ENCODE assay signal across 10 mouse cellular contexts in genomic region chr15:23036208-23037065, GRCm38 (mm10).
A peak's percentile ranks its signal among the peaks of the same experiment; 100 is the strongest.
DNase-seq lines count a peak whose midpoint lies in the region; ATAC-seq lines count a peak whose summit lies in the region.
"Had no signal": no experiment of that assay in that cellular context is flagged by ENCODE, and none has a peak within 500 bp of the region (broad histone marks: within the 10 kb centered on the region; RNA-seq: fewer than 3 reads in every experiment).

No protein-coding gene starts in this region.

- no peak for DNase-seq in kidney, adult 18-20 months
- peak; percentile 59 to 77 for DNase-seq in layer of hippocampus, adult 8-10 months (ENCODE audit: low spot score in 2 of 2)
- DNase-seq in ovary, postnatal 10 days (ENCODE audit: low spot score) = peak; percentile 2
- no peak for DNase-seq in thymus, postnatal 10 days (ENCODE audit: low spot score in 2 of 2)

- H3K4me2 ChIP-seq in kidney, embryonic 14.5 days (replicated peaks; ENCODE audit: low read depth, low read length) = peak overlapping the region; percentile 72
- H3K4me2 ChIP-seq in embryonic facial prominence, embryonic 12.5 days (replicated peaks) = peak overlapping the region; percentile 86
- H3K4me2 ChIP-seq in heart, embryonic 14.5 days (ENCODE audit: low read length) = peak overlapping the region; percentile 79
- no peak overlapping the region; the same call in 1 of the 2 replicates for H3K4me2 ChIP-seq in liver, embryonic 16.5 days (ENCODE audit: low read depth, low read length)

- H3K9ac ChIP-seq in kidney, embryonic 14.5 days (ENCODE audit: low read depth, low read length) = no peak overlapping the region; the same call in 1 of the 2 replicates
- peak overlapping the region; percentile 56 for H3K9ac ChIP-seq in embryonic facial prominence, embryonic 12.5 days
- peak overlapping the region; percentile 40; the same call in 1 of the 2 replicates for H3K9ac ChIP-seq in heart, embryonic 14.5 days (ENCODE audit: low read length)
- H3K9ac ChIP-seq in liver, embryonic 16.5 days (ENCODE audit: low read depth, low read length) = no peak overlapping the region

- peak overlapping the region; percentile 39 for H3K4me3 ChIP-seq in kidney, embryonic 14.5 days (ENCODE audit: low read length)
- H3K4me3 ChIP-seq in embryonic facial prominence, embryonic 12.5 days = peak overlapping the region; percentile 44
- H3K4me3 ChIP-seq in heart, embryonic 14.5 days (ENCODE audit: control insufficient read depth in 1 of 2, insufficient read depth in 1 of 2, low read depth in 1 of 2, low read length in 2 of 2) = peak overlapping the region; percentile 45 to 48
- no peak overlapping the region for H3K4me3 ChIP-seq in liver, embryonic 16.5 days (ENCODE audit: low read depth, low read length)

- no peaks in the 10 kb centered on the region for H3K27me3 ChIP-seq in kidney, embryonic 14.5 days (ENCODE audit: control insufficient read depth, insufficient read depth, low read length)
- no peaks in the 10 kb centered on the region for H3K27me3 ChIP-seq in embryonic facial prominence, embryonic 12.5 days
- no peaks in the 10 kb centered on the region; the same call in 1 of the 2 replicates for H3K27me3 ChIP-seq in heart, embryonic 14.5 days (ENCODE audit: control insufficient read depth, insufficient read depth, low read length)
- no peaks in the 10 kb centered on the region for H3K27me3 ChIP-seq in liver, embryonic 16.5 days (ENCODE audit: control insufficient read depth, insufficient read depth, low read depth, low read length)
- H3K27me3 ChIP-seq: CH12.LX had no signal

- peak; percentile 100 for ATAC-seq in kidney, embryonic 14.5 days (ENCODE audit: low FRiP score, low TSS enrichment)
- ATAC-seq in embryonic facial prominence, embryonic 12.5 days (ENCODE audit: insufficient number of reproducible peaks, insufficient read depth, low FRiP score, low TSS enrichment) = peak; percentile 98
- ATAC-seq in heart, embryonic 14.5 days (ENCODE audit: insufficient number of reproducible peaks, insufficient read depth, low FRiP score, low read depth) = peak; percentile 88
- peak; percentile 41; the same call in 1 of the 2 replicates for ATAC-seq in liver, embryonic 16.5 days (ENCODE audit: low read depth)

- WGBS in kidney, embryonic 14.5 days = 5% methylated on average over 23 of the region's 23 CpGs
- 6% methylated on average over 23 of the region's 23 CpGs for WGBS in embryonic facial prominence, embryonic 12.5 days
- WGBS in heart, embryonic 14.5 days = 9% methylated on average over 23 of the region's 23 CpGs
- 10% methylated on average over 23 of the region's 23 CpGs for WGBS in liver, embryonic 16.5 days (ENCODE audit: insufficient replicate concordance)

- no peaks in the 10 kb centered on the region for H3K4me1 ChIP-seq in kidney, embryonic 14.5 days (ENCODE audit: control insufficient read depth, insufficient read depth, low read length)
- 0 out of 2 replicates have a peak, but pooled peaks cover 3% of the 10 kb centered on the region for H3K4me1 ChIP-seq in embryonic facial prominence, embryonic 12.5 days
- peaks cover 3 to 5% of the 10 kb centered on the region in 2 experiments; a peak in 1 of 4 replicates for H3K4me1 ChIP-seq in heart, embryonic 14.5 days (ENCODE audit: control insufficient read depth in 2 of 2, insufficient read depth in 2 of 2, low read length in 2 of 2)
- H3K4me1 ChIP-seq in liver, embryonic 16.5 days (ENCODE audit: control insufficient read depth, low read depth, low read length) = no peaks in the 10 kb centered on the region

- no peak overlapping the region for H3K27ac ChIP-seq in kidney, embryonic 14.5 days (ENCODE audit: low read depth, low read length)
- no peak overlapping the region for H3K27ac ChIP-seq in embryonic facial prominence, embryonic 12.5 days
- H3K27ac ChIP-seq in heart, embryonic 14.5 days (replicated peaks in 1 of 2; ENCODE audit: control insufficient read depth in 1 of 2, insufficient read depth in 1 of 2, low read depth in 2 of 2, low read length in 2 of 2) = no peak overlapping the region
- H3K27ac ChIP-seq in liver, embryonic 16.5 days (ENCODE audit: low read length) = no peak overlapping the region
- H3K27ac ChIP-seq: macrophage had no signal

- H3K9me3 ChIP-seq in kidney, embryonic 14.5 days (ENCODE audit: control insufficient read depth, low read length) = no peaks in the 10 kb centered on the region
- H3K9me3 ChIP-seq in embryonic facial prominence, embryonic 12.5 days = no peaks in the 10 kb centered on the region
- no peaks in the 10 kb centered on the region for H3K9me3 ChIP-seq in heart, embryonic 14.5 days (ENCODE audit: control insufficient read depth, low read length)
- H3K9me3 ChIP-seq in liver, embryonic 16.5 days (replicated peaks; ENCODE audit: control insufficient read depth, low read length) = no peaks in the 10 kb centered on the region

- H3K36me3 ChIP-seq in kidney, embryonic 14.5 days (ENCODE audit: control insufficient read depth, insufficient read depth, low read length) = no peaks in the 10 kb centered on the region
- no peaks in the 10 kb centered on the region for H3K36me3 ChIP-seq in embryonic facial prominence, embryonic 12.5 days
- no peaks in the 10 kb centered on the region for H3K36me3 ChIP-seq in heart, embryonic 14.5 days (ENCODE audit: control insufficient read depth, insufficient read depth, low read length)
- no peaks in the 10 kb centered on the region for H3K36me3 ChIP-seq in liver, embryonic 16.5 days (ENCODE audit: control insufficient read depth, insufficient read depth)

Comparison
In these comparisons a context has a peak if more than half of its experiments do, and no peak if none do; other contexts are left out.
1. ATAC-seq: peak in every context shown above with its lines; median percentile 100 in kidney, embryonic 14.5 days; 98 in embryonic facial prominence, embryonic 12.5 days; 88 in heart, embryonic 14.5 days; 41 in liver, embryonic 16.5 days.
2. H3K9ac ChIP-seq: peak in embryonic facial prominence, embryonic 12.5 days (single experiment) and heart, embryonic 14.5 days (single experiment); none in kidney, embryonic 14.5 days (single experiment) and liver, embryonic 16.5 days (single experiment).
3. DNase-seq: peak in layer of hippocampus, adult 8-10 months (2 of 2) and ovary, postnatal 10 days (single experiment); none in kidney, adult 18-20 months (single experiment) and thymus, postnatal 10 days (0 of 2).